Mouse (Mus musculus): ENCODE measurements around the gene Chaf1b. TPM values are rescaled to one million over a fixed set of nuclear protein-coding genes. Genes with fewer than 3 reads are reported as not detected.

The Chaf1b gene
- polyA plus RNA-seq, 1 experiment from 2014 or later: 14.0 TPM

Other genes with a start within 250 kb of the Chaf1b start
- 9.0 to 19.4 TPM (median 16.4 TPM) in 3 replicates for gene Cbr3, start 200.7 kb upstream of the Chaf1b start, polyA plus RNA-seq (2018)
- 22.6 to 30.7 TPM (median 29.9 TPM) in 3 replicates for gene Dop1b, start 172.0 kb upstream of the Chaf1b start, polyA plus RNA-seq (2018)
- 56.4 to 70.3 TPM (median 62.3 TPM) in 3 replicates for gene Morc3, start 51.8 kb upstream of the Chaf1b start, polyA plus RNA-seq (2018)
- not detected in 3 replicates for gene Cldn14, start 124.9 kb downstream of the Chaf1b start, polyA plus RNA-seq (2018)
- not detected in 3 replicates for gene Sim2, start 201.0 kb downstream of the Chaf1b start, polyA plus RNA-seq (2018)